Mouse (Mus musculus) cortical plate, adult 2 months (tissue): Measurements from ENCODE around the gene Tmem87b.

ENCODE experiments used
- CTCF ChIP-seq: fragments of 200-500 bp; IDR thresholded peaks from 2 replicates; pipeline ENCODE4 v1.5.1; 2011; ENCODE audit warnings: mild to moderate bottlenecking, control low read depth, low read length; ENCODE audit not compliant: insufficient read depth; ENCODE audit errors: extremely low read depth
- POLR2A ChIP-seq: fragments of 200-500 bp; IDR thresholded peaks from 2 replicates; pipeline ENCODE4 v1.6.1; 2011; ENCODE audit warnings: mild to moderate bottlenecking, low read length, control low read depth; ENCODE audit not compliant: insufficient read depth; ENCODE audit errors: extremely low read depth

DNA sequence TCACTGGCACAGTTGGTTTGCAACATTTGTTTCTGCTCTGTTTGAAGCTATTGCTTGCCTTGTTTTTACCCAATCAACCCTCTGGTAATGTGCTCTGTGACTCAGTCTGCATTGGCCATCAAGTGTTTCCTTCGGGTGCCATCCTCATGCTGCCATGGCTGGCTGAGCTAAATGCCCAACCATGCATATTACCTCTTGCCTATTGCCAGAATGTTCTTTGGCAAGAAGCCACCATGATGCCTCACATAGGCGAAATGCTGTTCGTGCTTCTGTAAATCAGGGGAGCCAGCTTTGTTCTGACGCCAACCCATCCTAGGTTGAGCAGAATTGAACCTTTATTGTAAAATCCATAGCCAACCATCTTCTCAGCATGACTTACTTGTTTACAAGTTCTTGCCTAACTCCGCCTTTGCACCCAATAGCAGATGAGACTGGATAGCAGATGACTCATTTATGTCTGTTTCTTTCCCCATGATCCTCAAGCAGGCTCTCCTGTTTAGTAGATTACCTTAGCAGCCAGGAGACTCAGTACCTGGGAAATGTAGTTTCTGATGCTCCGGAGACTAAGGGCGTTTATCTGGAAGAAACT lies 46.1 kb upstream of the Tmem87b start:
- TF ChIP-seq CTCF (no peak), POLR2A (no peak)
